Mouse (Mus musculus): ENCODE measurements around the gene Pip4k2c.

DNA sequence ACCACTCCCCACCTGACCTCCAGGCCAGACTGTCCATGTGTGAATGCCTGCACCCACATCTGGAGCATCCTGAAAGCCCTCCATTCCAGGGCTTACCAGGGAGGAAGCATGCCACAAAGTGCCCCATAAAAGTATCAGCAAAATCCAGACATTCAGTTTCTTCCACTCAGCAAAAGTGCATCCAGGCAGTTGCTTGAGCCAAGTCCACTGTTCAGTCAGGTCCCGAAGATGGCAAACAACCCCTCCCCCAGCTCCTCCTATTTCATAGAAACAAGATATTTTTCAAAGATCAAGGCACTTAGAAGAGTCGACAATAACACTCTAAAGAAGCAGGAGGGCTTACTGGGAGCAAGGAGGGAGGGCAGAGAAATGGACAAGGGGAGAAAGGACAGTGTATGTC, 12.9 kb downstream of the Pip4k2c start:
- TF ChIP-seq CTCF (IDR thresholded peaks at IDR 0.05; ENCODE audit: control insufficient read depth, insufficient read depth, insufficient replicate concordance, low read depth, low read length) (no peak), POLR2A (IDR thresholded peaks at IDR 0.05; ENCODE audit: control insufficient read depth, low read depth, low read length) (no peak)

All from testis, adult 2 months (tissue).